Mouse (Mus musculus): Measurements from ENCODE around the gene Samd10.

The Samd10 gene

GRCm38 (mm10) chr2:181577126-181577525, 21.9 kb downstream of the Samd10 start:
- no peak for DNase-seq (ENCODE audit: low spot score)

GRCm38 (mm10) chr2:181576613-181577012, 22.4 kb downstream of the Samd10 start:
- DNase-seq (ENCODE audit: low spot score): no peak

- no peak for DNase-seq (ENCODE audit: low spot score)
Measured at GRCm38 (mm10) chr2:181574921-181575545, 24.0 kb downstream of the Samd10 start.

GRCm38 (mm10) chr2:181573961-181574360, 25.1 kb downstream of the Samd10 start:
- DNase-seq (ENCODE audit: low spot score): no peak

GRCm38 (mm10) chr2:181572921-181573920, 25.8 kb downstream of the Samd10 start:
- no peak for DNase-seq (ENCODE audit: low spot score)

GRCm38 (mm10) chr2:181571941-181572670, 26.9 kb downstream of the Samd10 start:
- no peak for DNase-seq (ENCODE audit: low spot score)

GRCm38 (mm10) chr2:181570921-181571595, 28.0 kb downstream of the Samd10 start:
- DNase-seq (ENCODE audit: low spot score): no peak

GRCm38 (mm10) chr2:181570375-181570774, 28.6 kb downstream of the Samd10 start:
- no peak for DNase-seq (ENCODE audit: low spot score)

GRCm38 (mm10) chr2:181569856-181570255, 29.2 kb downstream of the Samd10 start:
- no peak for DNase-seq (ENCODE audit: low spot score)

GRCm38 (mm10) chr2:181568272-181569008, 30.6 kb downstream of the Samd10 start:
- peak; percentile 48 for DNase-seq (ENCODE audit: low spot score)

GRCm38 (mm10) chr2:181567338-181567737, 31.7 kb downstream of the Samd10 start:
- DNase-seq (ENCODE audit: low spot score): no peak

GRCm38 (mm10) chr2:181553772-181554171, 45.2 kb downstream of the Samd10 start:
- DNase-seq (ENCODE audit: low spot score): peak; percentile 21

- DNase-seq (ENCODE audit: low spot score): no peak
Measured at GRCm38 (mm10) chr2:181550233-181550632, 48.8 kb downstream of the Samd10 start.

- DNase-seq (ENCODE audit: low spot score): no peak
Measured at GRCm38 (mm10) chr2:181548682-181549081, 50.3 kb downstream of the Samd10 start.

- DNase-seq (ENCODE audit: low spot score): no peak
Measured at GRCm38 (mm10) chr2:181548227-181548626, 50.8 kb downstream of the Samd10 start.

- DNase-seq (ENCODE audit: low spot score): no peak
Measured at GRCm38 (mm10) chr2:181546142-181546541, 52.9 kb downstream of the Samd10 start.
